In the genomic region with DNA sequence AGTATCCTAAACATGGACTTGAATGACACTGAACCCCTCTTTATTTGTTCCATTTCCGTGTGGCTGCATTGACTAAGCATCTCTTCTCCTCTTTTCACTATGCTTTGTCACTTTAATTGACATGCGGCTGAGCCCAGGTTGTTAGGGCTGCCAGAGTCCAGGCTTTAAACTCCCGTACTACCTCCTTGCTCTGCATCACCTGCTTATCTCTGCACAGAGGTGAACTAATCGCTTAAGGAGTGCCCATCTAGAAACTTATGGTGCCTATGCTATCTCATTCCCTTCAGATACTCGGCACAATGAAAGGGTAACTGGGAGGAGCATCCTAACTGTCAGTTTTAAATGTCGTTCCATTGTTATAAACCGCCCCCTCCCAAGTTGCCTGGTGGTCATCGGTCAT, we compare ENCODE assay signal across 28 mouse cellular contexts.
"Had no signal": no experiment of that assay in that cellular context is flagged by ENCODE, and none has a peak within 500 bp of the region (broad histone marks: within the 10 kb centered on the region; RNA-seq: fewer than 3 reads in every experiment).

No protein-coding gene starts in this region.

- H3K4me2 ChIP-seq: embryonic facial prominence, embryonic 12.5 days; embryonic facial prominence, embryonic 13.5 days; embryonic facial prominence, embryonic 15.5 days; forebrain, embryonic 12.5 days; forebrain, embryonic 13.5 days; forebrain, embryonic 15.5 days had no signal

- DNase-seq: cerebellum, adult 2 months; cerebellum, adult 8-10 months; cerebellum, adult 9-10 months; cerebellum, adult 9-11 months; cerebellum, postnatal 10 days; cerebellum, postnatal 14 days; cerebellum, postnatal 25 days; cerebellum, postnatal 36 days; embryo, embryonic 11 days; forebrain, postnatal 0 days; gastrocnemius, adult 2 months; gastrocnemius, postnatal 10 days; gastrocnemius, postnatal 14 days; gastrocnemius, postnatal 25 days; gastrocnemius, postnatal 36 days; heart, adult 11 months; heart, adult 18-20 months; heart, adult 2 months had no signal

- H3K36me3 ChIP-seq: embryonic facial prominence, embryonic 10.5 days; embryonic facial prominence, embryonic 12.5 days; embryonic facial prominence, embryonic 13.5 days; embryonic facial prominence, embryonic 15.5 days; forebrain, embryonic 12.5 days; forebrain, embryonic 15.5 days had no signal

- H3K4me1 ChIP-seq: embryonic facial prominence, embryonic 10.5 days; embryonic facial prominence, embryonic 12.5 days; embryonic facial prominence, embryonic 13.5 days; embryonic facial prominence, embryonic 15.5 days; forebrain, embryonic 12.5 days; forebrain, embryonic 15.5 days had no signal

- H3K4me3 ChIP-seq: embryonic facial prominence, embryonic 10.5 days; embryonic facial prominence, embryonic 12.5 days; embryonic facial prominence, embryonic 13.5 days; embryonic facial prominence, embryonic 15.5 days; erythroblast, embryonic 14.5 days; forebrain, embryonic 12.5 days; forebrain, embryonic 13.5 days; forebrain, embryonic 15.5 days; gastrocnemius, adult 2 months; heart, adult 2 months had no signal

- H3K9me3 ChIP-seq: embryonic facial prominence, embryonic 10.5 days; embryonic facial prominence, embryonic 12.5 days; embryonic facial prominence, embryonic 13.5 days; embryonic facial prominence, embryonic 15.5 days; forebrain, embryonic 12.5 days; forebrain, embryonic 13.5 days; forebrain, embryonic 15.5 days had no signal

- ATAC-seq: forebrain, embryonic 13.5 days; forebrain, embryonic 14.5 days; forebrain, embryonic 15.5 days; forebrain, embryonic 16.5 days; forebrain, postnatal 0 days had no signal

- H3K27me3 ChIP-seq: embryonic facial prominence, embryonic 12.5 days; embryonic facial prominence, embryonic 13.5 days; embryonic facial prominence, embryonic 15.5 days; forebrain, embryonic 12.5 days; forebrain, embryonic 13.5 days; forebrain, embryonic 15.5 days had no signal

- H3K9ac ChIP-seq: embryonic facial prominence, embryonic 12.5 days; embryonic facial prominence, embryonic 13.5 days; embryonic facial prominence, embryonic 15.5 days; forebrain, embryonic 12.5 days; forebrain, embryonic 13.5 days; forebrain, embryonic 15.5 days; forebrain, postnatal 0 days had no signal

- H3K27ac ChIP-seq: embryonic facial prominence, embryonic 10.5 days; embryonic facial prominence, embryonic 12.5 days; embryonic facial prominence, embryonic 13.5 days; embryonic facial prominence, embryonic 15.5 days; forebrain, embryonic 12.5 days; forebrain, embryonic 13.5 days; forebrain, embryonic 15.5 days; gastrocnemius, adult 2 months; heart, adult 2 months had no signal
